Mouse (Mus musculus): ENCODE results near the gene Cp. TPM values are rescaled to one million over a fixed set of nuclear protein-coding genes. Genes with fewer than 3 reads are reported as not detected.
A peak's percentile ranks its signal among the peaks of the same experiment; 100 is the strongest.

Cp gene
- polyA plus RNA-seq, 1 experiment from 2014 or later = 5.1 TPM

DNA sequence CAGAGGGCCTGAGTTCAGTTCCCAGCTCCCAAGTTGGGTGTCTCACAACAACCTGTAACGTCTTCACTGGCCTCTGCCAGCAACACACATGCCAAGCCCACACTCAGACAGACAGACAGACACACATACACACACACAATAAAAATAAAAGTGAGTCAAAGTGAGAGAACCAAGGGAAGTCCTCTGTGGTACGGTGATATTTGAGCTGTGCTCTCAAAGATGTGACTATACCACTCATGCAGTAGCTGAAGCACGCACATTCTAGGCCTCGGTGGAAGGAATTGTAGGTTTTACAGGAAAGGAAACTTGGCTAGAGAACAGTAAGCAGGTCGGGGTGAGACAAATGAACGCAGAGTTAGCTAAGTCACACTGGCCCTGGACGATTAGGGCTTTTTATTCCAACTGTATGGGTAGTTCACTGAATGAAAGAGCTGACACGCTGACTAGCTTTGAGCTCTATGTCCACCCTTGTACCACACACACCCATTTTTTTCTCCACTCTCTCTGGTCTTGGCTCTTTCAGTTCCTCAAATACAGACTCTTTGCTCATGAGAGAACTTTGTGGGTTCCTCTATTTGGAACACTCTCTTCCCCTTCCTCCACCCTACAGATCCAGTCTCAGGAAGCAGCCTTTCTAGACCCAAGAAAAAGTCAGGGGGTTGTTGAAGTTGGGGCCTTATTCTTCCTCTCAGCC lies 70.3 kb downstream of the Cp start:
- Histone ChIP-seq H3K36me3 (replicated peaks; ENCODE audit: control insufficient read depth, insufficient read depth, low read depth, low read length) (no peaks in the 10 kb centered on the region), H3K9ac (replicated peaks; ENCODE audit: low read length) (no peak overlapping the region), H3K9me3 (replicated peaks; ENCODE audit: control insufficient read depth, low read length) (no peaks in the 10 kb centered on the region), H3K27ac (replicated peaks; ENCODE audit: low read depth, low read length) (no peak overlapping the region), H3K4me1 (ENCODE audit: control insufficient read depth, insufficient read depth, low read length) (no peaks in the 10 kb centered on the region), H3K4me2 (ENCODE audit: low read depth, low read length) (no peak overlapping the region), H3K4me3 (ENCODE audit: low read depth, low read length) (no peak overlapping the region), H3K27me3 (ENCODE audit: control insufficient read depth, insufficient read depth, low read length) (no peaks in the 10 kb centered on the region)
- ATAC-seq (replicated peaks; ENCODE audit: insufficient number of reproducible peaks, low FRiP score, low TSS enrichment, low read depth) (no peak), DNase-seq (ENCODE audit: low spot score) (no peak)
- WGBS = 94% methylated on average over 8 of the region's 8 CpGs

DNA sequence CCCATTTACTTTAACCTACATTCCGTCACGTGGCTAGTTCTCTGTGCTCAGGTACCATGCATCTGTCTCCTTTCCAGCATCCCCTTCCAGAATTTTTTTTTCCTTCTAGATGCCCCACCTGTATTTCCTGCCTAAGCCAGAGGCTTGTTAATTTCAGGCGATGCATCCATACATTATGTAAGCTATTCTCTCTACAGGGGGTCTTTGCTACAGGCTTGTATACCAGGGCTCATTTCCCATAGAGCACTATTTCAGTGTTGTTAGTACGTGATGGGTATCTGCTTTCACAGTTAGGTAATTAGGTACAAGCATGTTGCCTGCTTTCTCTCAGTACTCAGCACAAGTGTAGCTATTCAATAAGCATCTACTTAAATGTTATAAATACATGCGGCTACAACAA lies 70.9 kb downstream of the Cp start:
- Histone ChIP-seq H3K36me3 (replicated peaks; ENCODE audit: control insufficient read depth, insufficient read depth, low read depth, low read length) (no peaks in the 10 kb centered on the region), H3K9ac (replicated peaks; ENCODE audit: low read length) (no peak overlapping the region), H3K27ac (replicated peaks; ENCODE audit: low read depth, low read length) (no peak overlapping the region), H3K4me1 (ENCODE audit: control insufficient read depth, insufficient read depth, low read length) (no peaks in the 10 kb centered on the region), H3K4me3 (ENCODE audit: low read depth, low read length) (no peak overlapping the region), H3K9me3 (replicated peaks; ENCODE audit: control insufficient read depth, low read length) (no peaks in the 10 kb centered on the region), H3K27me3 (ENCODE audit: control insufficient read depth, insufficient read depth, low read length) (no peaks in the 10 kb centered on the region), H3K4me2 (ENCODE audit: low read depth, low read length) (no peak overlapping the region)
- no peak for ATAC-seq (replicated peaks; ENCODE audit: insufficient number of reproducible peaks, low FRiP score, low TSS enrichment, low read depth)
- WGBS = 89% methylated on average over 5 of the region's 5 CpGs
- no peak for DNase-seq (ENCODE audit: low spot score)

DNA sequence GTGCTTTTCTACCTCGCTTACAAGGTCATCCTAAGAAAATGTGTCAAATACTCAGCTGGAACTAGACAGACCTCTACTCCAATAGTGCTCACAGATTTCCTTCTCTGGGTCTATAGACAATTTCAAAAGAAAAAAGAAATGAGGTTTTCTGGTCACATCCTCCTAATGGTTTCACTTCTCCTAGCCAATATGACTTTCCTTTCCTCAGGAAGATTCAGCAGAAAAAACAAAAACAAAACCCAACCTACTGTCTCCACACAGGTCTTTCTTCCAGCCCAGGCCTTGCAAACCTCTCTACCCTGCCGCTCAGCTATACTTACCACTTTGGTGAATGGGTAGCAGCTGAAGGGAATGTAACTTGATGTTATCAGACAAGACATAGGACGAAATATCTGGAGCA lies 71.8 kb downstream of the Cp start:
- Histone ChIP-seq H3K9me3 (replicated peaks; ENCODE audit: control insufficient read depth, low read length) (no peaks in the 10 kb centered on the region), H3K4me3 (ENCODE audit: low read depth, low read length) (no peak overlapping the region), H3K27ac (replicated peaks; ENCODE audit: low read depth, low read length) (no peak overlapping the region), H3K9ac (replicated peaks; ENCODE audit: low read length) (no peak overlapping the region), H3K36me3 (replicated peaks; ENCODE audit: control insufficient read depth, insufficient read depth, low read depth, low read length) (no peaks in the 10 kb centered on the region), H3K4me1 (ENCODE audit: control insufficient read depth, insufficient read depth, low read length) (no peaks in the 10 kb centered on the region), H3K4me2 (ENCODE audit: low read depth, low read length) (no peak overlapping the region), H3K27me3 (ENCODE audit: control insufficient read depth, insufficient read depth, low read length) (no peaks in the 10 kb centered on the region)
- no peak for DNase-seq (ENCODE audit: low spot score)
- no peak for ATAC-seq (replicated peaks; ENCODE audit: insufficient number of reproducible peaks, low FRiP score, low TSS enrichment, low read depth)
- WGBS = 90% methylated on average over 3 of the region's 3 CpGs

DNA sequence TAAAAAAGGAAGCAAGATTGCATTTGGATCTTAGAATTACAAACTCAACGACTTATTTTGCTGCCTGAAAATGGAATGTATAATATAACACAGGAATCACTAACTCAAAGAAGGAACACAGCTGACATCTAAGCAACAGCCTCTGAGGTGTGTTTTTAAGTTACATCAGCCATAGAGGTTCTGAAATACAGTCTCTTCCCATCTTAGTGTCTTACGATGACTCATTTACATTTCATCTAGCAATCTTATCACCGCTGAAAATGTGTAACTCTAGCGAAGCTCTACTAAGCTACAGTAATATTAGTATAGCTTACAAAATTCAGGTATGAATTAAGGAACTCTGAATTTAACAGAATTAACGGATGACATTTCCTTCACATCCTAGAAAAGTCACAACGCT lies 74.0 kb downstream of the Cp start:
- ATAC-seq (replicated peaks; ENCODE audit: insufficient number of reproducible peaks, low FRiP score, low TSS enrichment, low read depth) (no peak), DNase-seq (ENCODE audit: low spot score) (no peak)
- H3K4me2 ChIP-seq (ENCODE audit: low read depth, low read length) = no peak overlapping the region
- 90% methylated on average over 6 of the region's 6 CpGs for WGBS
- no peaks in the 10 kb centered on the region for H3K9me3 ChIP-seq (replicated peaks; ENCODE audit: control insufficient read depth, low read length)
- no peaks in the 10 kb centered on the region for H3K36me3 ChIP-seq (replicated peaks; ENCODE audit: control insufficient read depth, insufficient read depth, low read depth, low read length)
- H3K27ac ChIP-seq (replicated peaks; ENCODE audit: low read depth, low read length) = no peak overlapping the region
- no peak overlapping the region for H3K9ac ChIP-seq (replicated peaks; ENCODE audit: low read length)
- no peaks in the 10 kb centered on the region for H3K4me1 ChIP-seq (ENCODE audit: control insufficient read depth, insufficient read depth, low read length)
- H3K27me3 ChIP-seq (ENCODE audit: control insufficient read depth, insufficient read depth, low read length) = no peaks in the 10 kb centered on the region
- H3K4me3 ChIP-seq (ENCODE audit: low read depth, low read length) = no peak overlapping the region

DNA sequence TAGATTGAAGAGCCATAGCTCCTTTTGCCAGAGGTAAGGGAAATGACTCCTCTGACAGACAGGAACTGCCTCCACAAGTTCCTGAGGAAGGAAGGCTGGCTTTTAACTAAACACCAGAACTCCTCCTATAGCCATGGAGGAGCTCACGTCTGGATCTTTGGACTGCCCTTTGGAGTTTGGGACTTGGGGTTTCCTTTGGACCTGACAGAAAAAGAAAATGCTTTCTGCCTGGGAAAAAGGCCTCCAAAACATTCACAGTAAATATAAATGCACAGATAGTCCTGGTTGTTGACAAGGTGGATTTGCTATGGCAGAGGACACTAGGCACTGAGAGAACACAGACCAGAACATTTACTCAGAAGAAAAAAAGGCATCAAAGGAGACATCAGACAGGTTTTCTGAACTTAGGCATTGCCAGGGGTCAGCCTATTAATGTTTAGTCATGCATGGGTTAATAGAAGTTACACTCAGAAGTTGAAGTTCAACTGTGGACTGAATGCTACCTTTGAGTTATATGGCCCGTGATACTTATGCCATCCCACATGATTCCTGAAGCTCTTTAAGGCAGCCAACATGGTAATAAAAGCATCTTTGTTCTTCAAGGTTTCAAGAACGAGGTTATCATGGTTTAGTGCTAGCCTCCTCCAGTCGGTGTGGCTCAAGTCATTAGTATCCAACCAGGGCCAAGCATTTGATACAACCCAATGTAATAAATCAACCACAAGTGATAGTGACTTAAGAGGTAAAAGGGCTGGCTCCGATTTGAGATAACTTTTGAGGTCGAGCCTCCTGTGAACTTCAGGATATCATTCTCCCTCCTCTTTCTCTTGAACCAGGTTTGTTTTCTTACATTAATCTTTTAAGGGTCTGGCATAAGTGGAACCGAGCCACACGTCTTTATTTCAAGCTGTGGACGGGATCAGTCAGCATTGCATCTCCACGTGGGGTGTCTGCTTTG lies 77.2 kb downstream of the Cp start:
- Histone ChIP-seq H3K27me3 (ENCODE audit: control insufficient read depth, insufficient read depth, low read length) (no peaks in the 10 kb centered on the region), H3K4me2 (ENCODE audit: low read depth, low read length) (peak overlapping the region; percentile 47), H3K9me3 (replicated peaks; ENCODE audit: control insufficient read depth, low read length) (no peaks in the 10 kb centered on the region), H3K4me1 (ENCODE audit: control insufficient read depth, insufficient read depth, low read length) (no peaks in the 10 kb centered on the region), H3K36me3 (replicated peaks; ENCODE audit: control insufficient read depth, insufficient read depth, low read depth, low read length) (no peaks in the 10 kb centered on the region), H3K9ac (replicated peaks; ENCODE audit: low read length) (peak overlapping the region; percentile 65), H3K4me3 (ENCODE audit: low read depth, low read length) (peak overlapping the region; percentile 77), H3K27ac (replicated peaks; ENCODE audit: low read depth, low read length) (no peak overlapping the region)
- ATAC-seq (replicated peaks; ENCODE audit: insufficient number of reproducible peaks, low FRiP score, low TSS enrichment, low read depth) (no peak), DNase-seq (ENCODE audit: low spot score) (no peak)
- 24% methylated on average over 10 of the region's 10 CpGs for WGBS

DNA sequence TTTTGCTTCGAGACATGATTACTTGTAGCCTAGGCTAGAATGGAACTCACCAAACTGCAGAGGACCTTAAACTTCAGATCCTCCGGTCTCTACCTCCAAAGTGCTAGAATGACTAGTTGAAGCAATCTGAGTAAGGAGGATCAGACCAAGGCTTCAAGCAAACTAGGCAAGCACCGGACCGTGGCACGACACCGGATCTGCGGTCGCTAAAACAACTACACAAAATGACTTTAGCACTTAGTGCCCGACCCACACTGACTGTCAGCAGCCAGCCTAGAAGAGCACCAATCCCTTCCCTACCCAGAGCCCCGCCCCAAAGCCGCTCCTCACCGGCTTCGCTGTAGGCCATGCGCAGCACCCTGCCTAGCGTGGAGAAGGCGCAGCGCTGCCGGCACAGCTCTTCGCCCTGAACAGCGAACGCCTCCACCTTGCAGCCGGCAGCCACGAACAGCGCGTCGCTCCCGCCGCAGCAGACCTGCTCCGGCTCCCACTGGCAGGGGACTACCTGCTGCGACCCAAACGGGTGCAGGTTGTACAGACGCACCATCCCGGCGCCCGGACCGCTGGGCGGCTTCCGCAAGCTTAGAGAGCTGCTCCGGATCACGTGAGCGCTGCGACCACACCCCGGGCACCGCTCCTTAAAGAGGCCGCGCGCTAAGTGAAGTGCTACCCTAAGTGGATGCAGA lies 78.0 kb downstream of the Cp start, which contains the start of gene Hps3:
Gene Hps3 (minus strand): TSS at position 597 of the 686 bp plus-strand sequence.
- Histone ChIP-seq H3K4me1 (ENCODE audit: control insufficient read depth, insufficient read depth, low read length) (no peaks in the 10 kb centered on the region), H3K9me3 (replicated peaks; ENCODE audit: control insufficient read depth, low read length) (no peaks in the 10 kb centered on the region), H3K27ac (replicated peaks; ENCODE audit: low read depth, low read length) (peak within 1 kb of the TSS; percentile 24; the same call in 1 of the 2 replicates), H3K36me3 (replicated peaks; ENCODE audit: control insufficient read depth, insufficient read depth, low read depth, low read length) (no peaks in the 10 kb centered on the region), H3K27me3 (ENCODE audit: control insufficient read depth, insufficient read depth, low read length) (no peaks in the 10 kb centered on the region), H3K9ac (replicated peaks; ENCODE audit: low read length) (peak within 1 kb of the TSS; percentile 65), H3K4me3 (ENCODE audit: low read depth, low read length) (peak within 1 kb of the TSS; percentile 77), H3K4me2 (ENCODE audit: low read depth, low read length) (peak within 1 kb of the TSS; percentile 47)
- DNase-seq (ENCODE audit: low spot score) = peak; percentile 90
- WGBS = under 1% methylated on average over 47 of the region's 47 CpGs
- peak; percentile 100 for ATAC-seq (replicated peaks; ENCODE audit: insufficient number of reproducible peaks, low FRiP score, low TSS enrichment, low read depth)

DNA sequence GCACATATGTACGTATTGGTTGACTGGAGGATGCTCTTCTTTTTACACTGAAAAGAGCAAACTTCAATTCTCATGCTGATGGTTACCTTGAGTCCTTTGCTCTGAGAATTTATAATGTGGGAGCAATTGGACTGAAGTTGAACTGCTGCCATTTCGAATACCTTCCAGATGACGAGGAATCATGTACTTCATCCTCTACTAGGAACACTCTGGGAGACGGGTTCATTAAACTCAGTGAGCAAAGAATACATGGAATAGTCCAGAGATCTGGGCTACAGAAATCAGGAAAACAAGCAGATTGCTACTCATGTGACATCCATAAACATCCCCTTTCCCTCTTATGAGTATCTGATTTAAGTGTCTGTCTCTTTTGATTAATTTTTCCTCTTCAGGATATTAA lies 79.2 kb downstream of the Cp start:
- no peak for DNase-seq (ENCODE audit: low spot score)
- Histone ChIP-seq H3K4me1 (ENCODE audit: control insufficient read depth, insufficient read depth, low read length) (no peaks in the 10 kb centered on the region), H3K27ac (replicated peaks; ENCODE audit: low read depth, low read length) (no peak overlapping the region), H3K36me3 (replicated peaks; ENCODE audit: control insufficient read depth, insufficient read depth, low read depth, low read length) (no peaks in the 10 kb centered on the region), H3K4me3 (ENCODE audit: low read depth, low read length) (no peak overlapping the region), H3K9ac (replicated peaks; ENCODE audit: low read length) (no peak overlapping the region), H3K4me2 (ENCODE audit: low read depth, low read length) (no peak overlapping the region), H3K9me3 (replicated peaks; ENCODE audit: control insufficient read depth, low read length) (no peaks in the 10 kb centered on the region), H3K27me3 (ENCODE audit: control insufficient read depth, insufficient read depth, low read length) (no peaks in the 10 kb centered on the region)
- 81% methylated on average over 4 of the region's 4 CpGs for WGBS
- ATAC-seq (replicated peaks; ENCODE audit: insufficient number of reproducible peaks, low FRiP score, low TSS enrichment, low read depth) = no peak

All from embryonic facial prominence, embryonic 11.5 days (tissue).